Mouse (Mus musculus) lung, postnatal 0 days (tissue): ENCODE results near the gene Gm4216. TPM values are rescaled to one million over a fixed set of nuclear protein-coding genes. Genes with fewer than 3 reads are reported as not detected.
"Not testable (repeated sequence)": the region's sequence is repeated elsewhere in the genome, so short reads cannot be mapped to it uniquely, and the experiment has no call there.

Experiments
- ATAC-seq: fragments of 200-750 bp; cut with Nextera tagmentation; 2 replicates; pipeline ENCODE4 v1.8.0; 2017; ENCODE audit warnings: moderate library complexity
- DNase-seq: peaks from one replicate; pipeline ENCODE4 v3.0.0-alpha.2; 2016; ENCODE audit warnings: low spot score
- H3K27ac ChIP-seq: fragments of 300-500 bp; sonication (generic); 2 replicates; pipeline ENCODE4 v1.5.1; 2014; ENCODE audit warnings: antibody characterized with exemption, mild to moderate bottlenecking, low read length, mixed read lengths
- H3K27me3 ChIP-seq: fragments of 300-500 bp; sonication (generic); replicated peaks from 2 replicates; pipeline ENCODE4 v1.6.1; 2014; ENCODE audit warnings: low read length, mixed read lengths; ENCODE audit not compliant: insufficient read depth
- H3K36me3 ChIP-seq: fragments of 300-500 bp; sonication (generic); 2 replicates; pipeline ENCODE4 v1.6.1; 2014; ENCODE audit warnings: low read length, mixed read lengths; ENCODE audit not compliant: insufficient read depth
- H3K4me1 ChIP-seq: fragments of 300-500 bp; sonication (generic); 2 replicates; pipeline ENCODE4 v1.6.1; 2014; ENCODE audit warnings: antibody characterized with exemption, low read depth, low read length, mixed read lengths; ENCODE audit not compliant: insufficient read depth
- H3K4me2 ChIP-seq: fragments of 300-500 bp; sonication (generic); replicated peaks from 2 replicates; pipeline ENCODE4 v1.6.1; 2014; ENCODE audit warnings: low read depth, mild to moderate bottlenecking, low read length, moderate library complexity, mixed read lengths
- H3K4me3 ChIP-seq: fragments of 300-500 bp; sonication (generic); 2 replicates; pipeline ENCODE4 v1.5.1; 2014; ENCODE audit warnings: low read depth, low read length
- H3K9ac ChIP-seq: fragments of 300-500 bp; sonication (generic); replicated peaks from 2 replicates; pipeline ENCODE4 v1.6.1; 2014; ENCODE audit warnings: low read depth, mild to moderate bottlenecking
- H3K9me3 ChIP-seq: fragments of 300-500 bp; sonication (generic); 2 replicates; pipeline ENCODE4 v1.6.1; 2016; ENCODE audit warnings: low read length, mixed read lengths
- WGBS: fragments of 180-500 bp; shearing (Covaris S2); extraction: QIAGEN DNeasy Blood & Tissue Kit; methylation state at CpG from one replicate; pipeline ENCODE4 v1.1.7; 2014; 5-methylcytosine and 5-hydroxymethylcytosine counted together
- polyA plus RNA-seq: library from polyadenylated mRNA; unstranded; fragments of >200 nt; fragmentation: Nextera tagmentation; extraction: Ambion mirVana; gene quantifications from 2 replicates; pipeline ENCODE4 v1.2.1, GENCODE M21; 2015

The Gm4216 gene
- not detected in 2 replicates for polyA plus RNA-seq

DNA sequence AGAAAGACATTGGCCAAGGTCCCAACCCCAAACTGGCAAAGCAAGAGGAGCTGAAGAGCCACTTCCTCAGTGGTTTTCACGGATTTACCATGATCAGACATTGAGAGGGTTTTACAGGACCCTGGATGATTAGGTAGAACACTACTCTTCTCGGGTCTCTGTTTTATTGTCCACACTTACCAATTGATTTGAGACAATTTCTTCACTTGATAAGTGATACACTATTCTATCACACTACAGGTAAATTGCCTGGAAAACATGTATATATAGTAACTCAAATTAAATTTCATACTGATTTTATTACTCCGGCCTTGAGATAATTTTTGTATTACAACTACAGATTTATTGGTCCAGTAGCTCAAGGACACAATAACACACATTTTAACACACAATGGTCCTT, at the start of gene Gm4216:
TSS of gene Gm4216 (minus strand) at position 101 of the 400 bp plus-strand sequence.
- not testable (repeated sequence) for H3K9ac ChIP-seq, H3K4me2 ChIP-seq, H3K9me3 ChIP-seq, H3K27ac ChIP-seq, ATAC-seq, H3K4me3 ChIP-seq, H3K4me1 ChIP-seq, H3K27me3 ChIP-seq, H3K36me3 ChIP-seq, DNase-seq
- no CpG with 5 or more reads among the region's 3 CpGs for WGBS

DNA sequence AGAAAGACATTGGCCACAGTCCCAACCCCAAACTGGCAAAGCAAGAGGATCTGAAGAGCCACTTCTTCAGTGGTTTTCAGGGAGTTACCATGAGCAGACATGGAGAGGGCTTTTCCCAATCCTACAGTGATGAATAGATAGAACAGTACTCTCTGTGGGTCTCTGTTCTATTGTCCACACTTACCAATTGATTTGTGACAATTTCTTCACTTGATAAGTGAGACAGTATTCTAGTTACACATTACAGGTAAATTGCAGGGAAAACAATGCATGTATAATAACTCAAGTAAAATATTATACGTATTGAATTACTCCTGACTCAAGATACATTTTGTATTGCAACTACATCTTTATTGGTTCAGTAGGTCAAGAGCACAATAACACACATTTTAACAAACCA, 47.6 kb upstream of the Gm4216 start, which contains the start of gene Gm8720:
TSS of gene Gm8720 (minus strand) at position 101 of the 400 bp plus-strand sequence.
- not testable (repeated sequence) for H3K9ac ChIP-seq, H3K9me3 ChIP-seq, H3K27ac ChIP-seq, DNase-seq, H3K27me3 ChIP-seq, H3K36me3 ChIP-seq, ATAC-seq, H3K4me2 ChIP-seq, H3K4me1 ChIP-seq, H3K4me3 ChIP-seq
- WGBS = no CpG with 5 or more reads among the region's 1 CpGs

DNA sequence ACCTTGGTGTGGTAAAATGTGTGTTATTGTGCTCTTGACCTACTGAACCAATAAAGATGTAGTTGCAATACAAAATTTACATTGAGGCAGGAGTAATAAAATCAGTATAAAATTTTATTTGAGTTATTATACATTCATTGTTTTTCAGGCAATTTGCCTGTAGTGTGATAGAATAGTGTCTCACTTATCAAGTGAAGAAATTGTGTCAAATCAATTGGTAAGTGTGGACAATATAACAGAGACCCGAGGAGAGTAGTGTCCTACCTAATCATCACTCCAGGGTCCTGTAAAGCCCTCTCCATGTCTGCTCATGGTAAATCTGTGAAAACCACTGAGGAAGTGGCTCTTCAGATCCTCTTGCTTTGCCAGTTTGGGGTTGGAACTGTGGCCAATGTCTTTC, 35.5 kb upstream of the Gm4216 start, which contains the start of gene Vmn1r163:
TSS of gene Vmn1r163 (plus strand) at position 301 of the 400 bp plus-strand sequence.
- H3K4me3 ChIP-seq, H3K9me3 ChIP-seq, DNase-seq, H3K27ac ChIP-seq, H3K36me3 ChIP-seq, H3K4me1 ChIP-seq, ATAC-seq, H3K9ac ChIP-seq, H3K27me3 ChIP-seq, H3K4me2 ChIP-seq: not testable (repeated sequence)
- WGBS = no CpG with 5 or more reads among the region's 1 CpGs

DNA sequence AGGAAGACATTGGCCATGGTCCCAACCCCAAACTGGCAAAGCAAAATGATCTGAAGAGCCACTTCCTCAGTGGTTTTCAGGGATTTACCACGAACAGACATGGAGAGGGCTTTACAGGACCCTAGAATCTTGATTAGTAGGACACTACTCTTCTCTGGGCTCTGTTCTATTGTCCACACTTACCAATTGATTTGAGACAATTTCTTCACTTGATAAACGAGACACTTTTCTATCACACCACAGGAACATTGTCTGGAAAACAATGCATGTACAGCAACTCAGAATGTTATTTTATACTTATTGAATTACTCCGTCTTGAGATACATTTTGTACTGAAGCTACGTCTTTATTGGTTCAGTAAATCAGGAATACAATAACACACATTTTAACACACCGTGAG, 35.1 kb downstream of the Gm4216 start, which contains the start of gene Gm4214:
TSS of gene Gm4214 (minus strand) at position 101 of the 400 bp plus-strand sequence.
- H3K4me2 ChIP-seq, H3K4me3 ChIP-seq, H3K4me1 ChIP-seq, H3K27ac ChIP-seq, DNase-seq, H3K9me3 ChIP-seq, ATAC-seq, H3K9ac ChIP-seq, H3K36me3 ChIP-seq, H3K27me3 ChIP-seq: not testable (repeated sequence)
- WGBS = no CpG with 5 or more reads among the region's 5 CpGs

Other genes with a start within 250 kb of the Gm4216 start
- not detected in 2 replicates for gene Vmn1r158, start 229.1 kb downstream of the Gm4216 start, polyA plus RNA-seq
- gene Vmn1r159, start 176.3 kb downstream of the Gm4216 start, polyA plus RNA-seq = not detected in 2 replicates
- gene Vmn1r160, start 148.7 kb downstream of the Gm4216 start, polyA plus RNA-seq = not detected in 2 replicates
- gene Gm4214, start 35.2 kb downstream of the Gm4216 start, polyA plus RNA-seq = not detected in 2 replicates
- not detected in 2 replicates for gene Vmn1r163, start 35.6 kb upstream of the Gm4216 start, polyA plus RNA-seq
- gene Gm8720, start 47.5 kb upstream of the Gm4216 start, polyA plus RNA-seq = not detected in 2 replicates
- gene Gm10662, start 124.6 kb upstream of the Gm4216 start, polyA plus RNA-seq = not detected in 2 replicates
- gene Vmn1r165, start 197.4 kb upstream of the Gm4216 start, polyA plus RNA-seq = not detected in 2 replicates
- gene Vmn1r166, start 231.8 kb upstream of the Gm4216 start, polyA plus RNA-seq = not detected in 2 replicates